Mouse (Mus musculus): ENCODE measurements at regions not wholly inside any gene's neighbourhood (a gene's known extent, or its start where the extent isn't known, plus 50 kb on each side); places are given as distances from the start of the nearest gene placed in this dataset.

DNA sequence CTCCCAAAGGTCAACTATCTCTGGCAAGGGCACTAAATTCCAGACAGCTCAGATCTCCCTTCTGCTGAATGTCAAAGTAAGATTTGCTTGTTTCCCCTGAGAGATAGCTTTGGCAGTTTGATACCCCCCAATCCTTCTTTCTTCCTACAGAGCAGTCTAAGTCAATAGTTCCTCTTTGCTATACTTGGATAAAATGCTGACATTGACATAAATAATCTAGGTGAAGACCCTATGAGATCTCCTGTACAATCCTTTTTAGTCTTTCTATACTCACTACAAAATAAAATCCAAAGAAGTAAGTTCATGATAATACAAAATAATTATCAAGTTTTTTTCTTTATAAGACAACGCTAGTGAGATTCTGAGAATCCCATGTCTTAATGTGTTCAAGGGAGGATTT is 432.9 kb upstream of the Fam174a start:
- TF ChIP-seq MYOD1 (IDR thresholded peaks at IDR 0.05; ENCODE audit: control insufficient read depth in 1 of 3, insufficient read length in 2 of 3, low read depth in 2 of 3) (no peak), REST (IDR thresholded peaks at IDR 0.05; ENCODE audit: insufficient read depth, insufficient read length) (no peak), MAX (IDR thresholded peaks at IDR 0.05; ENCODE audit: low read depth) (no peak), TCF12 (IDR thresholded peaks at IDR 0.05; ENCODE audit: insufficient read depth, poor library complexity, severe bottlenecking) (no peak), E2F4 (IDR thresholded peaks at IDR 0.05; ENCODE audit: insufficient read depth) (no peak), TCF3 (IDR thresholded peaks at IDR 0.05; ENCODE audit: insufficient read length, low read depth) (no peak), MYOG (IDR thresholded peaks at IDR 0.05; ENCODE audit: control insufficient read depth in 1 of 3, insufficient read depth in 1 of 3, insufficient read length in 2 of 3, low read depth in 2 of 3) (no peak), SRF (IDR thresholded peaks at IDR 0.05; ENCODE audit: control insufficient read depth, insufficient read length, low read depth) (no peak), POLR2A (IDR thresholded peaks at IDR 0.05; ENCODE audit: insufficient read length, low read depth) (no peak), USF1 (IDR thresholded peaks at IDR 0.05; ENCODE audit: low read depth) (no peak), CEBPB (IDR thresholded peaks at IDR 0.05; ENCODE audit: insufficient read depth, poor library complexity, severe bottlenecking) (no peak), POLR2AphosphoS2 (IDR thresholded peaks at IDR 0.05; ENCODE audit: insufficient read length, low read depth) (no peak)
- H3K4me2 ChIP-seq (ENCODE audit: low read depth) = no peak overlapping the region

DNA sequence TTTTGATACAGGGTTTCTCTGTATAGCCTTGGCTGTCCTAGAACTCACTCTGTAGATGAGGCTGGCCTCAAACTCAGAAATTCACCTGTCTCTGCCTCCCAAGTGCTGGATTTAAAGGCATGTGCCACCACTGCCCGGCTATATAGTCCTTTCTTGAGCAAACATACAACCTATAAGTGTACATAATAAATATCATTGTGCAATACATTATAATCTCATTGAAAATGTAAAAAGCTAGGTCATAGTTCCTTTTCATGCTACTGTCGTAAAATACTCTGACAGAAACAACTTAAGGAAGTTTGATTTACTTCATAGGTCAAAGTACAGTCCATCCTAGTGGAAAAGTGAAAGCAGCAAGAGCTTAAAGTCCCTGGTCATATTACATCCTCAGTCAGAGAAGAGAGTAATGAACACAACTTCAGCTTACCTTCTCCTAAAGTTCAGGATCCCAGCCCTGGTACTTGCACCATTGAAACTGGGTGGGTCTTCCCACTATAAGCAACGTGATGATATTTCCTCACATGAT is 408.4 kb upstream of the Fam174a start:
- Histone ChIP-seq H3K79me2 (ENCODE audit: control insufficient read depth, insufficient read depth) (no peaks in the 10 kb centered on the region), H3ac (ENCODE audit: control insufficient read depth, insufficient read length) (no peak overlapping the region), H3K36me3 (ENCODE audit: control insufficient read depth, insufficient read depth) (no peaks in the 10 kb centered on the region), H3K27me3 (ENCODE audit: control insufficient read depth, insufficient read depth, insufficient read length) (no peaks in the 10 kb centered on the region), H3K4me3 (no peak overlapping the region), H3K4me2 (ENCODE audit: low read depth) (no peak overlapping the region)
- no peak for TF ChIP-seq MYOG (IDR thresholded peaks at IDR 0.05; ENCODE audit: control insufficient read depth in 1 of 3, insufficient read depth in 1 of 3, insufficient read length in 2 of 3, low read depth in 2 of 3)
- TF ChIP-seq MAX (IDR thresholded peaks at IDR 0.05; ENCODE audit: low read depth) = no peak
- TF ChIP-seq REST (IDR thresholded peaks at IDR 0.05; ENCODE audit: insufficient read depth, insufficient read length) = no peak
- TF ChIP-seq POLR2A (IDR thresholded peaks at IDR 0.05; ENCODE audit: insufficient read length, low read depth) = no peak

More for the DNA sequence above, 432.9 kb upstream of the Fam174a start:
- no peak overlapping the region for H3K4me3 ChIP-seq
- H3K79me2 ChIP-seq (ENCODE audit: control insufficient read depth, insufficient read depth) = no peaks in the 10 kb centered on the region
- no peaks in the 10 kb centered on the region for H3K27me3 ChIP-seq (ENCODE audit: control insufficient read depth, insufficient read depth, insufficient read length)
- H3K36me3 ChIP-seq (ENCODE audit: control insufficient read depth, insufficient read depth) = no peaks in the 10 kb centered on the region
- H3ac ChIP-seq (ENCODE audit: control insufficient read depth, insufficient read length) = no peak overlapping the region

DNA sequence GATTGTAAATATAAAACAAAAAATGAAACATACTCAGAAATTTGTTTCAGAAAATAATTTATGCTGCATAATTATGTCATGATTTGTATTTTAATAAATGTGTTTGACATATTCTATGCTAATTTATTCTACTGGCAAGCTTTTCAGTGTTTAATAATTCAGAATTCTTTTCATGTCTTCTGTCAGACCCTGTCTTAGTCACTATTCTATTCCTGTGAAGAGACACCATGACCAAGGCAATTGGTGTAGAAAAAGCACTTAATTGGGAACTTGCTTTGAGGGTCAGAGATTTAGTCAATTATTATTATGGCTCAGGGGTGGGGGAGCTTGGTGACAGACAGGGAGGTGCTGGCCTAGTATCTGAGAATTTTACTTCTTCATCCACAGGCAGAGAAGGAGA is 402.6 kb upstream of the Fam174a start:
- Histone ChIP-seq H3ac (ENCODE audit: control insufficient read depth, insufficient read length) (no peak overlapping the region), H3K4me3 (no peak overlapping the region), H3K27me3 (ENCODE audit: control insufficient read depth, insufficient read depth, insufficient read length) (no peaks in the 10 kb centered on the region), H3K36me3 (ENCODE audit: control insufficient read depth, insufficient read depth) (no peaks in the 10 kb centered on the region), H3K4me2 (ENCODE audit: low read depth) (no peak overlapping the region), H3K79me2 (ENCODE audit: control insufficient read depth, insufficient read depth) (no peaks in the 10 kb centered on the region)
- TF ChIP-seq POLR2AphosphoS2 (IDR thresholded peaks at IDR 0.05; ENCODE audit: insufficient read length, low read depth) = no peak
- no peak for TF ChIP-seq MAX (IDR thresholded peaks at IDR 0.05; ENCODE audit: low read depth)
- no peak for TF ChIP-seq POLR2A (IDR thresholded peaks at IDR 0.05; ENCODE audit: insufficient read length, low read depth)
- no peak for TF ChIP-seq SRF (IDR thresholded peaks at IDR 0.05; ENCODE audit: control insufficient read depth, insufficient read length, low read depth)
- no peak for TF ChIP-seq USF1 (IDR thresholded peaks at IDR 0.05; ENCODE audit: low read depth)
- no peak for TF ChIP-seq MYOD1 (IDR thresholded peaks at IDR 0.05; ENCODE audit: control insufficient read depth in 1 of 3, insufficient read length in 2 of 3, low read depth in 2 of 3)
- TF ChIP-seq TCF12 (IDR thresholded peaks at IDR 0.05; ENCODE audit: insufficient read depth, poor library complexity, severe bottlenecking) = no peak
- no peak for TF ChIP-seq MYOG (IDR thresholded peaks at IDR 0.05; ENCODE audit: control insufficient read depth in 1 of 3, insufficient read depth in 1 of 3, insufficient read length in 2 of 3, low read depth in 2 of 3)
- TF ChIP-seq REST (IDR thresholded peaks at IDR 0.05; ENCODE audit: insufficient read depth, insufficient read length) = no peak
- TF ChIP-seq CEBPB (IDR thresholded peaks at IDR 0.05; ENCODE audit: insufficient read depth, poor library complexity, severe bottlenecking) = no peak
- no peak for TF ChIP-seq E2F4 (IDR thresholded peaks at IDR 0.05; ENCODE audit: insufficient read depth)
- TF ChIP-seq TCF3 (IDR thresholded peaks at IDR 0.05; ENCODE audit: insufficient read length, low read depth) = no peak

All from myocyte (in vitro differentiated cells).